Mouse (Mus musculus) liver, embryonic 14.5 days (tissue): ENCODE results near the gene Gm21985.

Experiments
- CTCF ChIP-seq: IDR thresholded peaks from 2 replicates; pipeline ENCODE4 v1.5.1; 2016; ENCODE audit warnings: antibody characterized with exemption, low read depth, control low read depth
- EP300 ChIP-seq: IDR thresholded peaks from 2 replicates; pipeline ENCODE4 v1.6.1; 2016; ENCODE audit warnings: antibody characterized with exemption, low read depth

DNA sequence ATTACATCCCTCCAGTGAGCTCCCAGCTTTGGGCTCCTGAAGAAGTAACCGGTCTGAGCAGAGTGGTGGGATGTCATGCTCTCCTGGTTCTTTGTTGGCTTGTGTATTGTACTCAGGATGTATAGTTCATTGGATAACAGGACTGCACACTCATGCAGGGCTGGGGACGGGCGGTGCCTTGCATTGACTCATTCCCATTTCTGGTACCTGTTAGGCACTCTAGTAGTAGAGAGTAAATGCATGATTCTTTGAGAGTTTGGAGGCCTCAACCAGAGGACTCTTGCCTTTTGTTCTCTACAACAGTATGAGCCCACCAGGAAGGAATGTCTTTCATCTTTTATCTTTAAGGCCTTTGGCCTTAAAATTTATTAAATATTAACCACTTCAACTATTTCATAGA is 10.8 kb downstream of the Gm21985 start:
- TF ChIP-seq CTCF: no peak
- TF ChIP-seq EP300: no peak
